Mouse (Mus musculus) lung, postnatal 0 days (tissue): Measurements from ENCODE around the gene Ralgapa1. TPM values are rescaled to one million over a fixed set of nuclear protein-coding genes. Genes with fewer than 3 reads are reported as not detected.
A peak's percentile ranks its signal among the peaks of the same experiment; 100 is the strongest.

Experiments used
- ATAC-seq: fragments of 200-750 bp; cut with Nextera tagmentation; 2 replicates; pipeline ENCODE4 v1.8.0; 2017; ENCODE audit warnings: moderate library complexity
- DNase-seq: peaks from one replicate; pipeline ENCODE4 v3.0.0-alpha.2; 2016; ENCODE audit warnings: low spot score
- H3K27ac ChIP-seq: fragments of 300-500 bp; sonication (generic); 2 replicates; pipeline ENCODE4 v1.5.1; 2014; ENCODE audit warnings: antibody characterized with exemption, mild to moderate bottlenecking, low read length, mixed read lengths
- H3K27me3 ChIP-seq: fragments of 300-500 bp; sonication (generic); replicated peaks from 2 replicates; pipeline ENCODE4 v1.6.1; 2014; ENCODE audit warnings: low read length, mixed read lengths; ENCODE audit not compliant: insufficient read depth
- H3K36me3 ChIP-seq: fragments of 300-500 bp; sonication (generic); 2 replicates; pipeline ENCODE4 v1.6.1; 2014; ENCODE audit warnings: low read length, mixed read lengths; ENCODE audit not compliant: insufficient read depth
- H3K4me1 ChIP-seq: fragments of 300-500 bp; sonication (generic); 2 replicates; pipeline ENCODE4 v1.6.1; 2014; ENCODE audit warnings: antibody characterized with exemption, low read depth, low read length, mixed read lengths; ENCODE audit not compliant: insufficient read depth
- H3K4me2 ChIP-seq: fragments of 300-500 bp; sonication (generic); replicated peaks from 2 replicates; pipeline ENCODE4 v1.6.1; 2014; ENCODE audit warnings: low read depth, mild to moderate bottlenecking, low read length, moderate library complexity, mixed read lengths
- H3K4me3 ChIP-seq: fragments of 300-500 bp; sonication (generic); 2 replicates; pipeline ENCODE4 v1.5.1; 2014; ENCODE audit warnings: low read depth, low read length
- H3K9ac ChIP-seq: fragments of 300-500 bp; sonication (generic); replicated peaks from 2 replicates; pipeline ENCODE4 v1.6.1; 2014; ENCODE audit warnings: low read depth, mild to moderate bottlenecking
- H3K9me3 ChIP-seq: fragments of 300-500 bp; sonication (generic); 2 replicates; pipeline ENCODE4 v1.6.1; 2016; ENCODE audit warnings: low read length, mixed read lengths
- CTCF ChIP-seq: IDR thresholded peaks from 2 replicates; pipeline ENCODE4 v1.5.1; 2016; ENCODE audit warnings: antibody characterized with exemption, mild to moderate bottlenecking
- EP300 ChIP-seq: IDR thresholded peaks from 2 replicates; pipeline ENCODE4 v1.6.1; 2016; ENCODE audit warnings: antibody characterized with exemption, mild to moderate bottlenecking, control low read depth
- WGBS: fragments of 180-500 bp; shearing (Covaris S2); extraction: QIAGEN DNeasy Blood & Tissue Kit; methylation state at CpG from one replicate; pipeline ENCODE4 v1.1.7; 2014; 5-methylcytosine and 5-hydroxymethylcytosine counted together
- polyA plus RNA-seq: library from polyadenylated mRNA; unstranded; fragments of >200 nt; fragmentation: Nextera tagmentation; extraction: Ambion mirVana; gene quantifications from 2 replicates; pipeline ENCODE4 v1.2.1, GENCODE M21; 2015

Gene Ralgapa1
- polyA plus RNA-seq, 1 experiment from 2014 or later: 10.9 TPM

- H3K4me3 ChIP-seq: no peak overlapping the region
- H3K9ac ChIP-seq: no peak overlapping the region
- no peaks in the 10 kb centered on the region for H3K4me1 ChIP-seq
- no peaks in the 10 kb centered on the region for H3K9me3 ChIP-seq
- no peak overlapping the region for H3K27ac ChIP-seq
- H3K27me3 ChIP-seq: no peaks in the 10 kb centered on the region
- DNase-seq (no peak), ATAC-seq (no peak)
- WGBS: 54% methylated on average over 2 of the region's 2 CpGs
- no peak overlapping the region for H3K4me2 ChIP-seq
- no peaks in the 10 kb centered on the region for H3K36me3 ChIP-seq
- TF ChIP-seq CTCF: no peak
- TF ChIP-seq EP300: no peak
Observed at GRCm38 (mm10) chr12:55610812-55611211, 210.2 kb downstream of the Ralgapa1 start.

GRCm38 (mm10) chr12:55607902-55608301 lies 213.1 kb downstream of the Ralgapa1 start:
- Histone ChIP-seq H3K4me1 (no peaks in the 10 kb centered on the region), H3K4me2 (no peak overlapping the region), H3K27ac (no peak overlapping the region), H3K9ac (no peak overlapping the region), H3K36me3 (0 out of 2 replicates have a peak, but pooled peaks cover 5% of the 10 kb centered on the region), H3K4me3 (no peak overlapping the region), H3K27me3 (no peaks in the 10 kb centered on the region), H3K9me3 (no peaks in the 10 kb centered on the region)
- TF ChIP-seq EP300: no peak
- TF ChIP-seq CTCF: no peak
- WGBS: 37% methylated on average over 4 of the region's 4 CpGs
- DNase-seq (no peak), ATAC-seq (no peak)

- H3K36me3 ChIP-seq: 0 out of 2 replicates have a peak, but pooled peaks cover 5% of the 10 kb centered on the region
- H3K4me2 ChIP-seq: no peak overlapping the region
- H3K4me1 ChIP-seq: peaks cover 4% of the 10 kb centered on the region
- 53% methylated on average over 3 of the region's 3 CpGs for WGBS
- no peak for ATAC-seq
- no peak for TF ChIP-seq EP300
- TF ChIP-seq CTCF: no peak
- H3K9me3 ChIP-seq: no peaks in the 10 kb centered on the region
- H3K9ac ChIP-seq: no peak overlapping the region
- no peak overlapping the region for H3K4me3 ChIP-seq
- H3K27me3 ChIP-seq: peaks cover 14% of the 10 kb centered on the region
- no peak overlapping the region for H3K27ac ChIP-seq
- DNase-seq: no peak
Observed at GRCm38 (mm10) chr12:55604411-55604810, 216.6 kb downstream of the Ralgapa1 start.

- peaks cover 35% of the 10 kb centered on the region for H3K27me3 ChIP-seq
- WGBS: 5% methylated on average over 31 of the region's 42 CpGs
- DNase-seq (no peak), ATAC-seq (peak; percentile 47; the same call in 1 of the 2 replicates)
- TF ChIP-seq CTCF (no peak), EP300 (no peak)
- H3K36me3 ChIP-seq: 0 out of 2 replicates have a peak, but pooled peaks cover 5% of the 10 kb centered on the region
- H3K4me1 ChIP-seq: peaks cover 10% of the 10 kb centered on the region
- no peaks in the 10 kb centered on the region for H3K9me3 ChIP-seq
- H3K9ac ChIP-seq: no peak overlapping the region
- no peak overlapping the region for H3K27ac ChIP-seq
- H3K4me3 ChIP-seq: no peak overlapping the region; the same call in 1 of the 2 replicates
- H3K4me2 ChIP-seq: peak overlapping the region; percentile 52
Observed at GRCm38 (mm10) chr12:55600503-55600994, 220.4 kb downstream of the Ralgapa1 start.

- Histone ChIP-seq H3K4me2 (peak overlapping the region; percentile 52), H3K4me1 (peaks cover 10% of the 10 kb centered on the region), H3K4me3 (peak overlapping the region; percentile 29), H3K9me3 (no peaks in the 10 kb centered on the region), H3K36me3 (0 out of 2 replicates have a peak, but pooled peaks cover 5% of the 10 kb centered on the region), H3K27ac (no peak overlapping the region), H3K9ac (no peak overlapping the region), H3K27me3 (peaks cover 35% of the 10 kb centered on the region)
- 4% methylated on average over 84 of the region's 109 CpGs for WGBS
- DNase-seq (peak; percentile 66), ATAC-seq (peak; percentile 90)
- TF ChIP-seq EP300: no peak
- TF ChIP-seq CTCF: no peak
Observed at GRCm38 (mm10) chr12:55599639-55600502, 221.1 kb downstream of the Ralgapa1 start.

- Histone ChIP-seq H3K4me3 (peak within 1 kb of the TSS; percentile 29), H3K9me3 (no peaks in the 10 kb centered on the region), H3K4me1 (peaks cover 10% of the 10 kb centered on the region), H3K36me3 (0 out of 2 replicates have a peak, but pooled peaks cover 5% of the 10 kb centered on the region), H3K27me3 (peaks cover 35% of the 10 kb centered on the region), H3K9ac (no peak within 1 kb of the TSS), H3K4me2 (peak within 1 kb of the TSS; percentile 52), H3K27ac (no peak within 1 kb of the TSS)
- ATAC-seq: no peak; the same call in 1 of the 2 replicates
- no peak for TF ChIP-seq CTCF
- TF ChIP-seq EP300: no peak
- WGBS: 1% methylated on average over 57 of the region's 77 CpGs
- no peak for DNase-seq
Observed at GRCm38 (mm10) chr12:55598887-55599561, 221.9 kb downstream of the Ralgapa1 start, which contains the start of gene Insm2. Gene Insm2, plus strand, starts transcription at chr12:55599427.
